Mouse (Mus musculus): ENCODE data around the gene Hoxd13. TPM values are rescaled to one million over a fixed set of nuclear protein-coding genes. Genes with fewer than 3 reads are reported as not detected.

The Hoxd13 gene
- total RNA-seq, 2 experiments from 2014 or later, result not detected

GRCm38 (mm10) chr2:74701949-74702819, 34.1 kb downstream of the Hoxd13 start:
- peak; percentile 65 to 78 for DNase-seq (ENCODE audit: low spot score in 2 of 2)
- intact Hi-C loops (cut with DNase I), result loop anchor here (1.0 to 5.0 kb wide), 5 partner anchors 355 to 887 kb away; no protein-coding TSS in a partner anchor

DNA sequence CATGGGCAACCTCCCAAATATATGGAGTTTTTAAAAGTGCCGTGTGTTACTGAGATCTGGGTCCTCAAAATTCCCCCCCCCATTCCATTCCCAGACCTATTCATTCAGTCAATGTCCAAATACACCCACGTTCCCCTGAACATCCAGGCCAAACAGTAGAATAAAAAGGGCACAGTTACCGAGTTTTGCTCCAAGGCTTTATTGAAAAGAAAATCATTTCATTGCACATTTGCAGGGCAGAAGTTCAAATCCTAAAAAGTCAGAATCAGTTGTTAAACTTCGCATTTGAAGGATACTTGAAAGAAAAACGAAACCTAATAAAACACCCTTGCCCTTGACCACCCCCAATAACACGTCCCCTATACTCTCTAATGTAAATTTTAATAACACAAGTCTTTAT, 34.7 kb downstream of the Hoxd13 start:
- intact Hi-C loops (cut with DNase I), result loop anchor here (1.0 to 5.0 kb wide), 5 partner anchors 354 to 886 kb away; no protein-coding TSS in a partner anchor
- DNase-seq (ENCODE audit: low spot score in 2 of 2), result no peak

- DNase-seq (ENCODE audit: low spot score in 2 of 2), result no peak
- intact Hi-C loops (cut with DNase I), result loop anchor here (2.0 to 5.0 kb wide), 3 partner anchors 354 to 609 kb away; no protein-coding TSS in a partner anchor
Observed at GRCm38 (mm10) chr2:74703317-74703716, 35.2 kb downstream of the Hoxd13 start.

GRCm38 (mm10) chr2:74703720-74704392, 35.7 kb downstream of the Hoxd13 start:
- intact Hi-C loops (cut with DNase I), result loop anchor here (2.0 to 5.0 kb wide), 3 partner anchors 353 to 609 kb away; no protein-coding TSS in a partner anchor
- no peak for DNase-seq (ENCODE audit: low spot score in 2 of 2)

DNA sequence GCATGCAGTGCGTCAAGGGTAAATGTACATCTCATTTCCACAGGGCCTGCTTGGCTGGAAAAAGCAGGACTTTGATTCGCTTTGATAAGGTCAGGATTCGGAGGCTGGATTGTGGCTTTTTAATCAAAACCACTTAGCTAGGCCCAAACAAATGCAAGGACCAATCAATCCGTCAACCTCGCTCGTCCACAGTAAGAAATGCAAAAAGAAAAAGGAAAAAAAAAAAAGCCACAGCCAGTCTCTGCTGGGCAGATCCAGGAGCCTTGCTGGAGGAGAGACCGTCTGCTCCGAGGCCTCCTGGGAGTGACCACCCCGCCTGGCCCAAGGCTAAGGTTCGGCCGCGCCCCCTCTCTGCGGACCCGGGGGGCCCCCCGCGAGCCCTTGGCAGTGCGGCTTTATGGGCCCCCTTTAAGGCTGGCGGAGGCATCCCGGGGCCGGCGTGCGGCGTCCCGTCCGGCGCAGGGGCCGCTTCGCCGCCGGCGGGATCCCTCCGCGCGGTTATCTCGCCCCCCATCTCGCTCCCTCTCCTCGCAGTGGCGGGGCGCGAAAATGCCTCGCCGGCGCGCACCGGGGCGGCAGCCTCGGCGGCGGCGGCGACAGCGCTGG, 36.4 kb downstream of the Hoxd13 start, which contains the start of gene Hoxd8:
Gene Hoxd8, plus strand, starts transcription at position 223 of the 606 bp plus-strand sequence.
- intact Hi-C loops (cut with DNase I), result loop anchor here (5.0 kb wide), 2 partner anchors 353 to 448 kb away; no protein-coding TSS in a partner anchor
- DNase-seq (ENCODE audit: low spot score in 2 of 2), result no peak

- intact Hi-C loops (cut with DNase I), result loop anchor here (5.0 kb wide), 2 partner anchors 352 to 447 kb away; no protein-coding TSS in a partner anchor
- DNase-seq (ENCODE audit: low spot score in 2 of 2), result no peak
Observed at GRCm38 (mm10) chr2:74704999-74705466, 36.9 kb downstream of the Hoxd13 start.

GRCm38 (mm10) chr2:74705467-74706089, 37.5 kb downstream of the Hoxd13 start:
- intact Hi-C loops (cut with DNase I), result no loop called here
- no peak for DNase-seq (ENCODE audit: low spot score in 2 of 2)

DNA sequence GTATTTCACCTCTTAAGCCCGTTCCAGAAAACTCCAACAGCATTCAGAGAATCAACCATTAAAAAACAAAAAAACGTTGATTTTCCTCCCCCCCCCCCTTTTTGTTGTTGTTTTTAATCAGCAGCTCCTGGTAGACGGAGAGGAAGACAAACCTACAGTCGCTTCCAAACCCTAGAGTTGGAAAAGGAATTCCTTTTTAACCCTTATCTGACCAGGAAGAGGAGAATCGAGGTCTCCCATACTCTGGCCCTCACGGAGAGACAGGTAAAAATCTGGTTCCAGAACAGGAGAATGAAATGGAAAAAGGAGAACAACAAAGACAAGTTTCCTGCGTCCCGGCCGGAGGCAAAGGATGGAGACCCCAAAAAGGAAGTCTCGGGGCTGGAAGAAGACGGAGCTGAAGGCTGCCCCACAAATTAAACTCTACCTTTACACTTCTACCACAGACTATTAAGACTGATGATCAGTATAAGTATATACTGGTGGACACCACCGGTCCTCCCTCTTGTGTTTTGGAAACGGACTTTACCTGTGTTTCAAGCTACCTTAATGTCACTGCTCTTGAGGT, 38.4 kb downstream of the Hoxd13 start:
- intact Hi-C loops (cut with DNase I), result no loop called here

GRCm38 (mm10) chr2:74707599-74707998, 39.5 kb downstream of the Hoxd13 start:
- intact Hi-C loops (cut with DNase I), result no loop called here
- DNase-seq (ENCODE audit: low spot score in 2 of 2), result no peak

More for the DNA sequence above, 38.4 kb downstream of the Hoxd13 start:
- no peak for DNase-seq (ENCODE audit: low spot score in 2 of 2)

DNA sequence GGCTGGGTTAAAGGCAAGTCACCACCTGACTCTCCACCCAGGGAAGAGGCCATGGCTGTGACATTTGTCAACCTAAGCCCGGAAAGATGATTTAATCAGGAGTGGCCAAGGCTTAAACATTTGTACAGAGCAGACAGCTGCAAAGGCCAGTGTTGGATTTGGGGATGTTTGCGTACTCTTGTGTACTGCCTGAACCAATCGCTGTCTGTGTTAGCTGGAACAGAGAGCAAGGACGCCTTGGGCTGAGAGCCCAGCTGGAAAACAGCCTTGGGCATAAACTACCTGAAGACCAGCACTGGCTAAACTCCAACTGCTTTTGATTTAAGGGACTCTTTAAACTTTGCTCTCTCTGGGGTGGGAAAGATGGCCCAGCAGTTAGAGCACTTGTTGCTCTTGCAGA, 40.6 kb downstream of the Hoxd13 start:
- intact Hi-C loops (cut with DNase I), result no loop called here
- DNase-seq (ENCODE audit: low spot score in 2 of 2), result no peak

DNA sequence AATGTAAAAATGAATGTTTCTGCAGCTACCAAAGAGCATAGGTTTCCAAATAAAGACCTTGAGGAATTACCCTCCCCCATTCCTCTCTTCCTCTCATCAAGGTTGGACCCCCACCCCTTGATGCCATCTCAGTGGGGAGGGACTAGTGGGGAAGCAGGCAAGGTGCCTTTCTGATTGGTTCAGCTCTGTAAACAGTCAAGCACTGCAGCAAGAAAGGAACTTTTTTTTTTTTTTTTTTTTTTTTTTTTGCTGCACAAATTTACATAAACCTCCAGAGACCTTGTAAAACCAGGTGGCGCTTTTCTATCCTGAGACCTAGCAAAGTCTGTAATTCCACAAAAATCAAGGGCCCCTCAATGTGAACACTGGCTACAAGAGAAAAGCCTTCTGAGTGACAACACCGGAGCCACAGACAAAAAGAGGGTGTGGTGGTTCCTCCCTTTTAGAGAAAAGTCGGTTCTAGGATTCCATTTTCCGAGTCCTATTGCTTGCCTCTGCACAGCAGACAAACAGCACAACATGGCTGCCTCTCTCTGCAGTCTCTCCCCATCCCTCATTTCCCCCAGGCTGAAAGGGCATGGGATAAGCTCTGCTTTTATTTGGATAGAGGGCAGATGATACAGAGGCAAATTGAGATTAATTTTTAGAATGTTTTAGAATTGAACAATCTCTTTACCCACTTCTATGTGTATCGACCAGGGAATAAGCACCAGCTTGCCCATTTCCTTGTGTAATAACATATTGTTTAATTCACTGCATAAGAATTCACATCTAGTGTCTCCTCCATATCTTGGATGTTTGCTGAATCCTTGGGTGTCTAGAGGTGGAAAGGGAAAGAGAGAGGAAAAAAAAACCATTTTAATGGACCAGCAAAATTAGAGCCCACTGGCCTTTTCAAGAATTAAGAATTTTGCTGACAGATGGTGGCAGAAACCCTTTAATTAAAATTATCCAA, 41.6 kb downstream of the Hoxd13 start:
- DNase-seq (ENCODE audit: low spot score in 2 of 2), result no peak
- intact Hi-C loops (cut with DNase I), result no loop called here

- no peak for DNase-seq (ENCODE audit: low spot score in 2 of 2)
- intact Hi-C loops (cut with DNase I), result no loop called here
Observed at GRCm38 (mm10) chr2:74710929-74711543, 42.9 kb downstream of the Hoxd13 start.

GRCm38 (mm10) chr2:74711721-74712621, 43.9 kb downstream of the Hoxd13 start, which contains the start of the genes Hoxd3 and Hoxd4:
TSS of gene Hoxd3 (plus strand) at chr2:74711927.
TSS of gene Hoxd4 (plus strand) at chr2:74711929.
- intact Hi-C loops (cut with DNase I), result no loop called here

GRCm38 (mm10) chr2:74713239-74714150, 45.4 kb downstream of the Hoxd13 start:
- DNase-seq (ENCODE audit: low spot score in 2 of 2), result no peak
- intact Hi-C loops (cut with DNase I), result no loop called here

More at GRCm38 (mm10) chr2:74711721-74712621, 43.9 kb downstream of the Hoxd13 start, which contains the start of the genes Hoxd3 and Hoxd4:
- no peak for DNase-seq (ENCODE audit: low spot score in 2 of 2)

DNA sequence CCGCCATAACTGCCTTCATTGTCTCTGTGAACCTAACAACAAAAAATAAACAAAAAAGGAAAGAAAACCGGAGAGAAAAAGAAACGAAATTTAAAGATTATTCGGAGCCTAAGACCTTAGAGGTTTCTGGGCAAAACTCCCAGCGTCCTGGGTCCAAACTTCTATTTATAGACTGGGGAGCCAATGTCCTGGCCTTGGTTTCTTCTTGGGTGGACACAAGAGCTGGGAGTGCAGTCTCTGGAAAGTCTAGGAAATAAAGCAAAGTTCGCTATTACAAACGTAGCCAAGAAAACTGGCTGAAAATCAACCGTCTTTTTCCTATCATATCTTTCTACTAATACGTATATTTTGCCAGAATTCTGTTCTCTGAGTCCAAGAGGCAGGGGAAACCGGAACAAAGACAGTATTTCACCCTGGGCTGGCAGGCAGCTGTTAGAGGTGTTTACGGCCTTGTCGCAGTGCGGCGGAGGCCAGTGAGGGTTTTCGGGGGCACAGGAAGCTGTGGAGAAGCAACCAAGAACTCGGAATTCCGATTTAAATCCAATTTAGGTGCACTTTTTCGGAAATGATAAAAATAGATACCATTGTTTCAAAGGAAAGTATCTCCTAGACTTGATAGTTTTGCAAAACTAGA, 46.2 kb downstream of the Hoxd13 start:
- intact Hi-C loops (cut with DNase I), result no loop called here
- DNase-seq (ENCODE audit: low spot score in 2 of 2), result no peak
